Mouse (Mus musculus): ENCODE data around the gene Dvl2.

Gene Dvl2

DNA sequence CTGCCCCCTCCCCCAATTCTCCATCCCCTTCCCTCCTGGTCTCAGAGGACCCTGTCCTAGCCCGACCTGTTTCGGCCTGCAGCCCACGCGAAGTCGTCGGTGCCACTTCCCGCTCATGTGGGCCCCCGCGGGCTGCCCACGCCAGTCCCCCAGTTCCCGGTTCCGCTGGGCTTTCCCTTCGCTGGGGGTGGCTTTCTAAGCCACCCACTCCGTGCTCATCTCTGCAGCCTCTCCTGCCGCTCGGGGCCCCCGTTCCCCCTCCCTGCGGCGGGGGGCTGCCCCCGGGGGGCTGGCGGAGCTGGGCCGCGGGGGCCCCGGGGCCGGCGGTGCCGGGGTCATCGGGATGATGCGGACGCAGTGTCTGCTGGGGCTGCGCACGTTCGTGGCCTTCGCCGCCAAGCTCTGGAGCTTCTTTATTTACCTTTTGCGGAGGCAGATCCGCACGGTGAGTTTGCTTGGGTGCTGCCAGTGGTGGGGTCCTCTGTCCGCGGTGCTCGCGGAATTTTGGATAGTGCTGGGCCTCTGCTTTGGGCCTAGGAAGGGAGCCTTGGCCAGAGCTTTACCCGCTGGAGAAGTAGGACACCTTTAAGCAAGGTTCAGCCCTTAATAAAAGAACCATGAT is 19.1 kb upstream of the Dvl2 start, which contains the start of gene Ctdnep1:
TSS of gene Ctdnep1 (plus strand) at position 16 of the 622 bp plus-strand sequence.
- no peak for DNase-seq (ENCODE audit: low spot score in 2 of 2)

DNA sequence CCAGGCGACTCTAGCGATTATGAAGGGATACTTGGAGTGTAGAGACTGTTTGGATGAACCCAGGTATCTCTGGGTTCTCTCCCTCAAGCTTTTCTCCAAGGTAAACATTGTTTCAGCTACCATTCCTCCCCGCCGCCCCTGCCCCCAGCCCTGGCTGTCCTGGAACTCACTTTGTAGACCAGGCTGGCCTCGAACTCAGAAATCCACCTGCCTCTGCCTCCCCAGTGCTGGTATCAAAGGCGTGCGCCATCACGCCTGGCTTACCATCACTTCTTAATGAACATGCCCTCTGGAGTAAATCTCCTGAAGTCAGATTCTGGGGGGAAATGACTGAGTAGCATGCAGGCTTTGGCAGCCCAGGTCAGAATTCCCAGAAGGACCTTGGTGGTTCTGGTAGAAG is 18.2 kb upstream of the Dvl2 start, which contains the start of gene Elp5:
TSS of gene Elp5 (minus strand) at position 293 of the 400 bp plus-strand sequence.
- no peak for DNase-seq (ENCODE audit: low spot score in 2 of 2)

DNA sequence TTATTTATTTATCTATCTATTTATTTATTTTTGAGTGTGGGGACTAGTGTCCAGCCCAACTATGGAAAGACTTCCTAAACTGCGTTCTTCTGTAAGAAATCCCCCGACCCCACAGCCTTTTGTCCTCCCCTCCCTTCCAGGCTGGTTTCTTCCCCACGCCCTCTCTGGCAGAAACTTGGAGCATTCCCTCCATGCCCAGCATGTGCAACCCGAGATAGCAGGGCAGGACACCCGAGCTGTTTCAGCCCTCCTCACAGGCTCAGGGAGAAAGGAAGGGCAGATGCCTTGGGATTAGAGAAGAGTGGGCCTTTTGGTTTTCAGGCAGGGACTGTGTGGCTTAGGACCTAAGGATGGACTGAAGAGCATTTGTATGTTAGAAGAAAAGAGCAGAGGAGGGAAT is 17.5 kb upstream of the Dvl2 start:
- no peak for DNase-seq (ENCODE audit: low spot score in 2 of 2)

DNA sequence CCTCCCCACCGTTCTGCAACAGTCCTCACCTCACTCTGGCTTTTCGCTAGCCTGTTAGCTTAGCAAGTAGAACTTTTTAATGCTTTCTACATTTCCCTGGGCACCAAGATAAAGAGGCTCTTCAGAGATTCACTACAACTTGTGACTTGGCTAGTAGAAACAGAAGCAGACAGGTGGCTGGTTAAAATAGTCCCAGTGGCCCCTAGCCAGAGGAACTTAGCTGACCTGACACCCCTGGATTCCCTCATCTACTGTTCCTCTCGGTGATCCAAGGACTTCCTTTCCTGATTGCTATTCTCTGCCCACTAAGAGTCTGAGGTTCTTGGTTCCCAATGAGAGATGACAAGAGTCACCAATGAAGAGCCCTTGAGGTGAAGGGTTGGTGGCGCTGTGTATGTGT is 17.0 kb upstream of the Dvl2 start:
- no peak for DNase-seq (ENCODE audit: low spot score in 2 of 2)

GRCm38 (mm10) chr11:69984431-69984830 is 16.0 kb upstream of the Dvl2 start:
- no peak for DNase-seq (ENCODE audit: low spot score in 2 of 2)

DNA sequence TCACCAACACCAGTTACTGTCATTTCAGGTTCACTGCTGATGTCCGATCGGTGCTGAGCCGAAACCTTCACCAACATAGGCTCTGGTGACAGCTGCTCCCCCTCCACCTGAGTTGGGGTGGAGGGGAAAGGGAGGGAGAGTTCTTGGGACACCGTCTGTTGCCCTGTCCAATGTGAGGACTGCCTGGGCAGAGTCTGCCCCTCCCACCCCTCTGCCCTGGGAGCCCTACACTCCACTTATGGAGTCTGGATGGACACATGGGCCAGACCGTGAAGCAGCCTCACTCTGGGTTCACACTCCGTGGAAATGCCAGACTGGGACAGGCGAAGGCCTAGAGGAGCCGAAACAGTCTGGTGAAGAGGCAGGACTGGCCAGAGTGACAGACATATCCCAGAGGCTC is 10.4 kb upstream of the Dvl2 start:
- no peak for DNase-seq (ENCODE audit: low spot score in 2 of 2)

- peak; percentile 93 to 97 for DNase-seq (ENCODE audit: low spot score in 2 of 2)
Observed at GRCm38 (mm10) chr11:69990850-69991691, 9.3 kb upstream of the Dvl2 start, which contains the start of gene Gabarap. Gene Gabarap, plus strand, starts transcription at chr11:69991143.

GRCm38 (mm10) chr11:69991711-69992110 is 8.7 kb upstream of the Dvl2 start:
- no peak for DNase-seq (ENCODE audit: low spot score in 2 of 2)

DNA sequence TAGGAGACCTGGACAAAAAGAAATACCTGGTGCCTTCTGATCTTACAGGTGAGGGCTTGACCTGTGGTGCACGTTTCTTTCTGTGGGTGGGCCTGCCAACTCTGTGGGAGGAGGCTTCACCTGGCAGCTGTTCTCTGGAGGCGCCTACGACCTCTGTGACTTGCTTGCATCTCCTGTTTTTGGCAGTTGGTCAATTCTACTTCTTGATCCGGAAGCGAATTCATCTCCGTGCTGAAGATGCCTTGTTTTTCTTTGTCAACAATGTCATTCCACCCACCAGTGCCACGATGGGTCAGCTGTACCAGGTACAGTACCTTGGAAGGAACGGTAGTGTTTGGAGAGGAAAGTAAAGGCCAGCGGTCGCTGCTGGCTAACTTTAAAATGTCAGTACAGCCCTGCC is 8.0 kb upstream of the Dvl2 start:
- DNase-seq (ENCODE audit: low spot score in 2 of 2): no peak

- DNase-seq (ENCODE audit: low spot score in 2 of 2): no peak
Observed at GRCm38 (mm10) chr11:69992932-69993331, 7.5 kb upstream of the Dvl2 start.

DNA sequence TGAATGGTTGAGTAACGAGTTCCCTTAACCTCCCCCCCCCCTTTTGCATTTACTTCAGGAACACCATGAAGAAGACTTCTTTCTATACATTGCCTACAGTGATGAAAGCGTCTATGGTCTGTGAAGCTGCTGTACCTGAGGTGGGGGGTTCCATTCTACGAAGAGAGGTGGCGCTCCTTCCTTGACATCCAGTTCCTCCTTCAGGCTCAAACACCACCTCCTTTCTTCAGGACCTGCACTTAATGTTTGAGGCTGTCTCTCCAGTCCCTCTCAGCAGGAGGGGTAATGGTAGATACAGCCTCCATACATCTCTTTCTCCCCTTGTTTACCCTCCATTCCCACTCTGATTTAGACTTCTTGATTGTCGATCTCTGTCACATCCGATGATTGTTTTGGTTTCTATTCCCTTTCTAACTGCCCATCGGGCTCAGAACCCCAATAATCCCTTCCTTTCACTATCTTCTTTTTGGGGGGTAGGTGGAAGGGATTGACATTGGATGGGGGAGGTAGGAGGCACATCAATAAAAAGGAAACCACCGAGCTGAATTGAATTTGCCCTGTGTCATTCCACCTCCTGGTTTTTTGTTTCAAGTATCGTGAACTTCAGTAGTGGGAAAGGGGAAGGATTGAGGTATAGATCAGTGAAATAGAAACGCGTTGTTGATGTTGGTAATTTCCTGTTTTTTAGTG is 5.8 kb upstream of the Dvl2 start:
- DNase-seq (ENCODE audit: low spot score in 2 of 2): no peak

DNA sequence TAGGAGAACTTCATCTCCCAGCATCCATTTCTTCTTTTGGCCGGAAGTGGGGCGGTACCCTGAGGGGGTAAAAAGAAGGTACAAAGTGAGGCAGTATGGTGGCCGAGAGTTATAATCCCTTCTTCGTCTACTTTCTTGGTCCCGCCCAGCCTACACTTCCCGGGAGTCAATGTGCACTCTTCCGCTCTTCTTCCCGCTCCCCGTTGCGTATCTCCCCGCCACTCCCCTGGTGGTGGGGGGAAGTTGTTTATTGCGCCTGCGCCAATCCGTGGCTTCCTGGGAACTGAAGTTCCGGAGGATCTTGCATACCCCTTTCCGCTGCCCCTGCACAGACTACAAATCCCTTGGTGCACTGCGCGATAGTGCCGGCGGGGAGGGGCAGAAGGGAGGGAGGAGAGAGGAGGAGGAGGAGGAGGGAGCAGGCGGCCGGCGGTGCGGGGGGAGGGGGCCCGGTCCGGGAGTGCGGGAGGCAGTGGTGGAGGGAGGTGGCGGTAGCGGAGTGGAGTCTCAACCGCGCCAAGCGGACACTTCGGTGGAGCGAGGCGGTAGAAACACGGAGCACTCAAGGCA is 4.9 kb upstream of the Dvl2 start, which contains the start of gene Phf23:
TSS of gene Phf23 (plus strand) at position 387 of the 570 bp plus-strand sequence.
- DNase-seq (ENCODE audit: low spot score in 2 of 2): peak; percentile 80 to 91

- no peak for DNase-seq (ENCODE audit: low spot score in 2 of 2)
Observed at GRCm38 (mm10) chr11:69996161-69997061, 4.0 kb upstream of the Dvl2 start.

GRCm38 (mm10) chr11:69997070-69997509 is 3.3 kb upstream of the Dvl2 start:
- DNase-seq (ENCODE audit: low spot score in 2 of 2): peak in 1 of 2 experiments; percentile 42

DNA sequence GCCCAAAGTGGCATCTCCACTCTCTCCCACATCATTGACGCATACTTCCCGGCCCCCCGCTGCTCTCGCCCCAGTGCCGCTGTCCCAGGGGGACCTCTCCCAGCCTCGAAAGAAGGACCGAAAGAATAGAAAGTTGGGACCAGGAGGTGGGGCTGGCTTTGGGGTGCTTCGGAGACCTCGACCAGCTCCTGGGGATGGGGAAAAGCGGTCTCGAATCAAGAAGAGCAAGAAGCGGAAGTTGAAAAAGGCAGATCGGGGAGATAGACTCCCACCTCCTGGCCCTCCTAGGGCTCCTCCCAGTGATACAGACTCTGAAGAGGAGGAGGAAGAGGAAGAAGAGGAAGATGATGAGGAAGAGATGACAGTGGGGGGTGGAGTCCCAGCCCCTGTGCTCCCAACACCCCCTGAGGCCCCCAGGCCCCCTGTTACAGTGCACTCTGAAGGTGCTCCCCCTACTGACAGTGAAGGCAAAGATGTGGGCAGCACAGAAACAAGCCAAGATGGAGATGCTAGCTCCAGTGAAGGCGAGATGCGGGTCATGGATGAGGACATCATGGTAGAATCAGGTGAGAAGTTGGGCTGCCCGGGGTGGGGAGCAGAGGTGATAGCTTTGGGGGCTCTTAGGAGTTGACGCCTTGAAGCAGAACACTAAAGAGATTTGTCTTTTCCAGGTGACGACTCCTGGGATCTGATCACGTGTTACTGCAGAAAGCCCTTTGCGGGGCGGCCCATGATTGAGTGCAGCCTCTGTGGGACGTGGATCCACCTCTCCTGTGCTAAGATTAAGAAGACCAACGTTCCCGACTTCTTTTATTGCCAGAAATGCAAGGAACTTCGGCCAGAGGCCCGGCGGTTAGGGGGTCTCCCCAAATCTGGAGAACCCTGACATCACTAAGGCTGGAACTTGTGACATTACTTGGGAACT is 1.6 kb upstream of the Dvl2 start:
- no peak for DNase-seq (ENCODE audit: low spot score in 2 of 2)

- no peak for DNase-seq (ENCODE audit: low spot score in 2 of 2)
Observed at GRCm38 (mm10) chr11:69999666-70000065, 729 bp upstream of the Dvl2 start.

DNA sequence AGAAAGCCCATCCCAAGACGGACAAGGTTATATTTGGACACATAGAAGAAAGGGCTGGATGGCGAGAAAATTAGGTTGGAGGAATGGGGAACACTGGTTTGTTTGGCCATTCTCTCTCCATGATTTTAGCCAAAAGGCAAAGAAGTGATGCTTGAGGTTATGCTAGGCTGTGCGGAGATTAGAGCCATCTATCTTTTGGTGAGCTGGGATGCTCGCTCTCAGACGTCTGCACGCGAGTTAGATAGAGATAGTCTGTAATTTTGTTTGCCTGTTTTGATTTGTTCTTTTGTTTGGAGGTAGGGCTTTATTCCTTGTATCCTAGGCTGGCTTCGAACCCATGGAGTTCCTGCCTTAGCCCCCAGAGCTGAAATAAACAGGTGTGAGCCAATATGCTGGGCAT is 764 bp downstream of the Dvl2 start:
- no peak for DNase-seq (ENCODE audit: low spot score in 2 of 2)

- DNase-seq (ENCODE audit: low spot score in 2 of 2): no peak
Observed at GRCm38 (mm10) chr11:70001865-70002264, 1.5 kb downstream of the Dvl2 start.

DNA sequence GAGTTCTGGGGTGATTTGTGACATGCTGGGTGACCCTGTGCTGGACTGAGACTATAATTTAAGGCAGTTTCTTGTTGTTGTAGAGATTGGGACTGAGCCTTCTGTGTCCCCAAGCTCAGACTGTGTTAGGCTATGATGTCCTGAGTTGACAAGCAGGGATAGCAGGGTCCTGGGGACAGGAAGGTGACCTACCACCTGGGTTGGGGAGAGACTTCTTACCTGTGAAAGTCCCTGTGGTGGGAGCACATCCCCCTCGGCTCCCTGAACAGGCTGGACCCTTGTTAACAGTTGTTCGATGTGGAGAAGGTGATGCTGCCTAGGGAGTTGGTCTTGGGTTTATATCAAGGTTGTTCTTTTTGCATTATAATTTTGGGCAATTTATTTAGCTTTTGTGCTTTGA is 2.1 kb downstream of the Dvl2 start:
- no peak for DNase-seq (ENCODE audit: low spot score in 2 of 2)

DNA sequence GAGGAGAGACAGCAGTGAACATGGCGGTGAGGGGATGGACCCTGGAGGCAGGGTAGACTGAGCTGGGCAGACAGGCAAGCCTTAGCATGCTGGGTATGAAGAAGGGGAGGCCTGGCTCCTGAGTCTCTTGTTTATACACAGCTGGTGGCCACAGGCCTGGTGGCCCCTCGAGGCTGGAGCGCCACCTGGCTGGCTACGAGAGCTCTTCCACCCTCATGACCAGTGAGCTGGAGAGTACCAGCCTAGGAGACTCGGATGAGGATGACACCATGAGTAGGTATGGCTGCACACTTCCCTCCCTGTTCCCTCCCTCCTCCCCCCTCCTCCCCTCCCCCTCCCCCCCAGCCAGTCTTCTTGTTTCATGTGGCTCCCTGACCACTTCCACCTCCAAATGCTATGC is 5.1 kb downstream of the Dvl2 start:
- no peak for DNase-seq (ENCODE audit: low spot score in 2 of 2)

All from frontal cortex, postnatal 25 days (tissue).